1 mouse cellular context compared by ENCODE assay signal in the genomic region with DNA sequence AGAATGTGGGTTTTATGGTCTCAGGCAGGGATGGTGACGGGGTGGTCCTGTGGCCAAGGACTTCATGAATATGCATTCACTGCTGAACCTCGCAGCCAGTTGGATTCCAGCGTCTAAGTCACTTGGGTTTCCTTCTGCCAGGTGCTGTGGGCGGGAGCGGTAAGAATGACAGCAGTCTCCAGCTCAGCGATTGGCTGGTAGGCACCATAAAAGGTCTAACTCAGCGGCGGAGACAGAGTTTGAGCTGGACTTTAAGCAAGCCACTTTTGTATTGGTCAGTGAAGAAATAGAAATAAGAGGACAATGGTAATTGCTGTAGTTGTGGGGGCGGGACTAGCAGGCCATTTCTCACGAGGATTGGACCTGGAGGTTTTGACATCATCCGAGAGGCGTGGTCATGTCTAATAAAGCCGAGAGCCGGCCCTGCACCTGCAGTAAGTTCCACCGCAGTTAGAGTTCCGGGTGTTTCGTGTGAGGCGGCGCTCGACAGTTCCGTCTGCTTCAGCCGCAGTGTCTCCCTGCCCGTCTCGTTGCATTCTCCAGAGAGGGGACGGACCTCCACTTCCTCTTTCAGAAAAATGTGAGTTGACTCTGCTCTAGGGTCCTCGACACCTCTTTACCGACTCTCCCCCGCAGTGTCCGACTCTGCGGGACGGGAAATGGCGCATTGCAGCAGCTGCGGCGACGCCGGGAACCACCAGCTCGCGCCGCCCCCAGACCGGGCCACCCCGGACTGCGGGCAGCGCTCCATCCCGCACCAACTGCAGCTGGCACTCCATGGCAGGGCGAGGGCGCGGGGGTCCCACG.
TF ChIP-seq lines count a peak whose summit lies in the region.

A gene (plus strand): TSS at position 404 of the 807 bp plus-strand sequence.

TF ChIP-seq in CH12.LX, 34 proteins besides CTCF, POLR2A, EP300 and RAD21 (continued from another document):
- TF ChIP-seq USF1 (IDR thresholded peaks at IDR 0.05; ENCODE audit: low read depth, low read length), result no peak
- TF ChIP-seq IRF4 (IDR thresholded peaks at IDR 0.05; ENCODE audit: low read depth, low read length), result peak; percentile 54; the same call in 1 of the 2 replicates
- no peak for TF ChIP-seq MAFK (IDR thresholded peaks at IDR 0.05; ENCODE audit: insufficient replicate concordance, low read length)
- no peak for TF ChIP-seq SMC3 (IDR thresholded peaks at IDR 0.05; ENCODE audit: low read depth, low read length)
- TF ChIP-seq ELF1 (IDR thresholded peaks at IDR 0.05; ENCODE audit: low read depth, low read length), result peak; percentile 83
- peak; percentile 66 for TF ChIP-seq MEF2A (IDR thresholded peaks at IDR 0.05; ENCODE audit: borderline replicate concordance, low read depth, low read length)
- peak; percentile 83 for TF ChIP-seq NELFE (IDR thresholded peaks at IDR 0.05; ENCODE audit: low read depth, low read length)
- peak; percentile 45 for TF ChIP-seq MAX (IDR thresholded peaks at IDR 0.05; ENCODE audit: low read length)
- peak; percentile 67 for TF ChIP-seq BHLHE40 (IDR thresholded peaks at IDR 0.05; ENCODE audit: low read depth, low read length)
- TF ChIP-seq MYC (IDR thresholded peaks at IDR 0.05; ENCODE audit: low read depth, low read length), result peak; percentile 76; the same call in 1 of the 2 replicates
- no peak for TF ChIP-seq USF2 (conservative IDR thresholded peaks at IDR 0.05; ENCODE audit: low read depth, low read length)
- no peak for TF ChIP-seq CHD1 (IDR thresholded peaks at IDR 0.05; ENCODE audit: low read depth, low read length)
- TF ChIP-seq ZMIZ1 (IDR thresholded peaks at IDR 0.05; ENCODE audit: low read depth, low read length), result peak; percentile 82; the same call in 1 of the 2 replicates
- peak; percentile 96 for TF ChIP-seq TCF12 (IDR thresholded peaks at IDR 0.05; ENCODE audit: low read depth, low read length)
- 0 out of 2 replicates have a peak, but pooled peaks have one; percentile 17 for TF ChIP-seq ETS1 (conservative IDR thresholded peaks at IDR 0.05; ENCODE audit: low read depth, low read length)
- TF ChIP-seq JUN (IDR thresholded peaks at IDR 0.05; ENCODE audit: insufficient read depth, low read depth, low read length), result no peak
- no peak for TF ChIP-seq ZKSCAN1 (IDR thresholded peaks at IDR 0.05; ENCODE audit: borderline replicate concordance, low read depth, low read length)
- no peak; the same call in 1 of the 2 replicates for TF ChIP-seq NRF1 (IDR thresholded peaks at IDR 0.05; ENCODE audit: low read depth, low read length)
- TF ChIP-seq UBTF (IDR thresholded peaks at IDR 0.05; ENCODE audit: low read depth, low read length), result peak; percentile 54; the same call in 1 of the 2 replicates
- peak; percentile 97 for TF ChIP-seq TBP (conservative IDR thresholded peaks at IDR 0.05; ENCODE audit: low read depth, low read length)
- TF ChIP-seq RCOR1 (conservative IDR thresholded peaks at IDR 0.05; ENCODE audit: low read depth, low read length), result no peak; the same call in 1 of the 2 replicates
- no peak; the same call in 1 of the 2 replicates for TF ChIP-seq MAZ (IDR thresholded peaks at IDR 0.05; ENCODE audit: low read depth, low read length)
